Comparison of ENCODE assay signal across 21 mouse cellular contexts in genomic region chr7:74709993-74710581, GRCm38 (mm10).
DNase-seq lines count a peak whose midpoint lies in the region; ATAC-seq lines count a peak whose summit lies in the region.
"Had no signal": no experiment of that assay in that cellular context is flagged by ENCODE, and none has a peak within 500 bp of the region (broad histone marks: within the 10 kb centered on the region; RNA-seq: fewer than 3 reads in every experiment).

No protein-coding gene starts in this region.

- H3K27me3 ChIP-seq in intestine, embryonic 14.5 days (replicated peaks; ENCODE audit: control insufficient read depth, insufficient read depth, low read length) = no peaks in the 10 kb centered on the region
- H3K27me3 ChIP-seq in intestine, embryonic 15.5 days (replicated peaks) = no peaks in the 10 kb centered on the region
- H3K27me3 ChIP-seq in forebrain, embryonic 16.5 days (replicated peaks; ENCODE audit: control insufficient read depth, insufficient read depth, low read length) = no peaks in the 10 kb centered on the region
- no peaks in the 10 kb centered on the region for H3K27me3 ChIP-seq in midbrain, embryonic 15.5 days (replicated peaks)
- H3K27me3 ChIP-seq: limb, embryonic 15.5 days; liver, embryonic 15.5 days; neural tube, embryonic 12.5 days had no signal

- no peaks in the 10 kb centered on the region for H3K36me3 ChIP-seq in intestine, embryonic 14.5 days (ENCODE audit: control insufficient read depth, insufficient read depth, low read length)
- H3K36me3 ChIP-seq in intestine, embryonic 15.5 days = no peaks in the 10 kb centered on the region
- H3K36me3 ChIP-seq in forebrain, embryonic 16.5 days (ENCODE audit: control insufficient read depth, insufficient read depth) = no peaks in the 10 kb centered on the region
- no peaks in the 10 kb centered on the region for H3K36me3 ChIP-seq in midbrain, embryonic 15.5 days (replicated peaks)
- H3K36me3 ChIP-seq: heart, embryonic 10.5 days; limb, embryonic 15.5 days; liver, embryonic 15.5 days; neural tube, embryonic 12.5 days had no signal

- no peak for ATAC-seq in intestine, embryonic 14.5 days (replicated peaks; ENCODE audit: low FRiP score, low TSS enrichment, low read depth)
- ATAC-seq in intestine, embryonic 15.5 days = no peak
- ATAC-seq in forebrain, embryonic 16.5 days = peak; percentile 57
- ATAC-seq in midbrain, embryonic 15.5 days (replicated peaks) = peak; percentile 25; the same call in 1 of the 2 replicates
- ATAC-seq: hindbrain, postnatal 0 days had no signal

- H3K9me3 ChIP-seq in intestine, embryonic 14.5 days (ENCODE audit: control insufficient read depth, low read length) = no peaks in the 10 kb centered on the region
- no peaks in the 10 kb centered on the region for H3K9me3 ChIP-seq in intestine, embryonic 15.5 days
- no peaks in the 10 kb centered on the region for H3K9me3 ChIP-seq in forebrain, embryonic 16.5 days (ENCODE audit: control insufficient read depth, low read length)
- no peaks in the 10 kb centered on the region for H3K9me3 ChIP-seq in midbrain, embryonic 15.5 days
- H3K9me3 ChIP-seq: heart, embryonic 10.5 days; limb, embryonic 15.5 days; liver, embryonic 15.5 days; neural tube, embryonic 12.5 days had no signal

- DNase-seq in embryo, embryonic 10 days (ENCODE audit: low spot score) = peak; percentile 28
- no peak for DNase-seq in embryo, embryonic 9.5 days (ENCODE audit: extremely low spot score)
- DNase-seq in intestine, embryonic 14.5 days (ENCODE audit: low spot score) = peak; percentile 44
- DNase-seq in thymus, postnatal 0 days (ENCODE audit: low spot score) = no peak
- DNase-seq in left cerebral cortex, adult 8-10 months (ENCODE audit: low spot score in 2 of 2) = no peak
- DNase-seq: adrenal gland, postnatal 10 days; cerebellum, postnatal 10 days; gastrocnemius, adult 2 months; kidney, adult 18-20 months; kidney, postnatal 10 days; right cerebral cortex, postnatal 14 days; thymus, adult 2 months had no signal

- no peaks in the 10 kb centered on the region; the same call in 1 of the 2 replicates for H3K4me1 ChIP-seq in intestine, embryonic 14.5 days (replicated peaks; ENCODE audit: control insufficient read depth, insufficient read depth, low read length)
- no peaks in the 10 kb centered on the region for H3K4me1 ChIP-seq in intestine, embryonic 15.5 days (replicated peaks)
- H3K4me1 ChIP-seq in forebrain, embryonic 16.5 days (replicated peaks; ENCODE audit: control insufficient read depth, insufficient read depth, low read length) = peaks cover 13% of the 10 kb centered on the region
- peaks cover 14% of the 10 kb centered on the region for H3K4me1 ChIP-seq in midbrain, embryonic 15.5 days
- H3K4me1 ChIP-seq: limb, embryonic 15.5 days; liver, embryonic 15.5 days; neural tube, embryonic 12.5 days had no signal

- H3K9ac ChIP-seq in intestine, embryonic 14.5 days (ENCODE audit: low read length) = no peak overlapping the region
- no peak overlapping the region for H3K9ac ChIP-seq in intestine, embryonic 15.5 days
- no peak overlapping the region for H3K9ac ChIP-seq in forebrain, embryonic 16.5 days (replicated peaks; ENCODE audit: low read depth, low read length)
- H3K9ac ChIP-seq in midbrain, embryonic 15.5 days = no peak overlapping the region
- H3K9ac ChIP-seq: limb, embryonic 15.5 days; liver, embryonic 15.5 days; neural tube, embryonic 12.5 days had no signal

- no peak overlapping the region for H3K4me3 ChIP-seq in intestine, embryonic 14.5 days (ENCODE audit: low read depth, low read length)
- no peak overlapping the region for H3K4me3 ChIP-seq in intestine, embryonic 15.5 days (replicated peaks)
- H3K4me3 ChIP-seq in forebrain, embryonic 16.5 days (replicated peaks; ENCODE audit: low read length) = no peak overlapping the region
- no peak overlapping the region for H3K4me3 ChIP-seq in midbrain, embryonic 15.5 days
- H3K4me3 ChIP-seq: gastrocnemius, adult 2 months; heart, embryonic 10.5 days; limb, embryonic 15.5 days; liver, embryonic 15.5 days; neural tube, embryonic 12.5 days had no signal

- WGBS in intestine, embryonic 14.5 days = 71% methylated on average over 7 of the region's 7 CpGs
- WGBS in intestine, embryonic 15.5 days = 71% methylated on average over 7 of the region's 7 CpGs
- WGBS in forebrain, embryonic 16.5 days = 13% methylated on average over 7 of the region's 7 CpGs
- 15% methylated on average over 7 of the region's 7 CpGs for WGBS in midbrain, embryonic 15.5 days

- H3K27ac ChIP-seq in intestine, embryonic 14.5 days (ENCODE audit: low read depth) = no peak overlapping the region
- H3K27ac ChIP-seq in intestine, embryonic 15.5 days = no peak overlapping the region
- H3K27ac ChIP-seq in forebrain, embryonic 16.5 days (ENCODE audit: low read length) = no peak overlapping the region
- no peak overlapping the region for H3K27ac ChIP-seq in midbrain, embryonic 15.5 days
- H3K27ac ChIP-seq: gastrocnemius, adult 2 months; heart, embryonic 10.5 days; hindbrain, postnatal 0 days; limb, embryonic 15.5 days; liver, embryonic 15.5 days; macrophage; neural tube, embryonic 12.5 days had no signal

- no peak overlapping the region for H3K4me2 ChIP-seq in intestine, embryonic 14.5 days (ENCODE audit: low read length)
- H3K4me2 ChIP-seq in intestine, embryonic 15.5 days (replicated peaks) = no peak overlapping the region
- no peak overlapping the region for H3K4me2 ChIP-seq in forebrain, embryonic 16.5 days (ENCODE audit: low read length)
- no peak overlapping the region for H3K4me2 ChIP-seq in midbrain, embryonic 15.5 days
- H3K4me2 ChIP-seq: limb, embryonic 15.5 days; liver, embryonic 15.5 days; neural tube, embryonic 12.5 days had no signal

Comparison
In these comparisons a context has a peak if more than half of its experiments do, and no peak if none do; other contexts are left out.
1. DNase-seq: peak in embryo, embryonic 10 days (single experiment) and intestine, embryonic 14.5 days (single experiment); none in embryo, embryonic 9.5 days (single experiment), thymus, postnatal 0 days (single experiment) and left cerebral cortex, adult 8-10 months (0 of 2).
2. ATAC-seq: peak in forebrain, embryonic 16.5 days (single experiment) and midbrain, embryonic 15.5 days (single experiment); none in intestine, embryonic 14.5 days (single experiment) and intestine, embryonic 15.5 days (single experiment).